Comparison of ENCODE assay signal across 22 mouse cellular contexts in genomic region chr7:65097708-65098107, GRCm38 (mm10). TPM values are rescaled to one million over a fixed set of nuclear protein-coding genes. Genes with fewer than 3 reads are reported as not detected.
DNase-seq lines count a peak whose midpoint lies in the region; ATAC-seq lines count a peak whose summit lies in the region.
"Had no signal": no experiment of that assay in that cellular context is flagged by ENCODE, and none has a peak within 500 bp of the region (broad histone marks: within the 10 kb centered on the region; RNA-seq: fewer than 3 reads in every experiment).

No protein-coding gene starts in this region.

- no peaks in the 10 kb centered on the region for H3K27me3 ChIP-seq in heart, embryonic 10.5 days (ENCODE audit: insufficient read depth, poor library complexity, severe bottlenecking)
- H3K27me3 ChIP-seq in forebrain, embryonic 13.5 days: no peaks in the 10 kb centered on the region
- H3K27me3 ChIP-seq: intestine, embryonic 15.5 days; neural tube, embryonic 12.5 days had no signal

- no peaks in the 10 kb centered on the region for H3K36me3 ChIP-seq in heart, embryonic 10.5 days
- no peaks in the 10 kb centered on the region for H3K36me3 ChIP-seq in forebrain, embryonic 13.5 days (ENCODE audit: poor library complexity, severe bottlenecking)
- H3K36me3 ChIP-seq: intestine, embryonic 15.5 days; midbrain, embryonic 10.5 days; neural tube, embryonic 12.5 days had no signal

- no peaks in the 10 kb centered on the region for H3K9me3 ChIP-seq in heart, embryonic 10.5 days
- no peaks in the 10 kb centered on the region for H3K9me3 ChIP-seq in forebrain, embryonic 13.5 days (replicated peaks)
- H3K9me3 ChIP-seq: intestine, embryonic 15.5 days; midbrain, embryonic 10.5 days; neural tube, embryonic 12.5 days had no signal

- H3K4me2 ChIP-seq in forebrain, embryonic 13.5 days: no peak overlapping the region
- H3K4me2 ChIP-seq: hindbrain, embryonic 14.5 days; intestine, embryonic 15.5 days; neural tube, embryonic 12.5 days had no signal

- WGBS in heart, embryonic 10.5 days: 54% methylated on average over 14 of the region's 14 CpGs
- whole genome bisulfite sequencing in forebrain, embryonic 13.5 days: 94% methylated on average over 14 of the region's 14 CpGs

- H3K27ac ChIP-seq in heart, embryonic 10.5 days: peak overlapping the region; percentile 68; the same call in 1 of the 2 replicates
- no peak overlapping the region for H3K27ac ChIP-seq in forebrain, embryonic 13.5 days
- H3K27ac ChIP-seq: hindbrain, embryonic 14.5 days; intestine, embryonic 15.5 days; midbrain, embryonic 10.5 days; neural tube, embryonic 12.5 days had no signal

- H3K9ac ChIP-seq in forebrain, embryonic 13.5 days: no peak overlapping the region
- H3K9ac ChIP-seq: hindbrain, embryonic 14.5 days; intestine, embryonic 15.5 days; liver, postnatal 0 days; neural tube, embryonic 12.5 days had no signal

- 0 out of 2 replicates have a peak overlapping the region, but pooled peaks have one; percentile 25 for H3K4me3 ChIP-seq in heart, embryonic 10.5 days
- H3K4me3 ChIP-seq in forebrain, embryonic 13.5 days: no peak overlapping the region
- H3K4me3 ChIP-seq: intestine, embryonic 15.5 days; midbrain, embryonic 10.5 days; neural tube, embryonic 12.5 days had no signal

- ATAC-seq in forebrain, embryonic 13.5 days: no peak
- ATAC-seq: intestine, embryonic 15.5 days; liver, postnatal 0 days had no signal

- intact Hi-C loops in left cerebral cortex, postnatal 14 days (cut with DNase I): no loop called here

- peaks cover 20% of the 10 kb centered on the region for H3K4me1 ChIP-seq in heart, embryonic 10.5 days
- no peaks in the 10 kb centered on the region for H3K4me1 ChIP-seq in forebrain, embryonic 13.5 days
- H3K4me1 ChIP-seq: intestine, embryonic 15.5 days; midbrain, embryonic 10.5 days; neural tube, embryonic 12.5 days had no signal

- DNase-seq in heart, embryonic 10.5 days (ENCODE audit: low spot score): no peak
- DNase-seq in heart, postnatal 4 days: no peak
- peak; percentile 46 for DNase-seq in layer of hippocampus, adult 9-11 months
- no peak for DNase-seq in layer of hippocampus, postnatal 25 days (ENCODE audit: extremely low spot score in 1 of 2, low spot score in 1 of 2)
- DNase-seq in left cerebral cortex, postnatal 14 days (ENCODE audit: low spot score in 2 of 2): peak; percentile 68 to 71
- peak; percentile 46 to 81 for DNase-seq in right cerebral cortex, postnatal 36 days (ENCODE audit: low spot score in 2 of 2)
- DNase-seq in adipocyte (ENCODE audit: low spot score): no peak
- DNase-seq: adrenal gland, adult 8-10 months; cerebellum, adult 11-12 months; cerebellum, postnatal 36 days; liver; liver, postnatal 0 days; lung, postnatal 14 days; spleen, adult 18-20 months; thymus, adult 2 months had no signal

RNA-seq across cellular contexts. Expression of gene Fam189a1, which starts 58.7 kb away (rescaled TPM):
- 0.45 and 0.52 TPM in 2 replicates for polyA plus RNA-seq in heart, embryonic 10.5 days (2016; fragmentation: Nextera tagmentation; extraction: Ambion mirVana)
- under 1 TPM; 0.09 to 0.14 TPM for total RNA-seq in heart, postnatal 4 days (2021)
- 10 to 100 TPM; 67.9 to 73.6 TPM for total RNA-seq in layer of hippocampus, postnatal 25 days (2021)
- total RNA-seq in left cerebral cortex, postnatal 14 days (2021): 10 to 100 TPM; 58.1 to 61.7 TPM
- 3.0 and 3.8 TPM in 2 replicates for polyA plus RNA-seq in forebrain, embryonic 13.5 days (2015; fragmentation: Nextera tagmentation; extraction: Ambion mirVana)
- total RNA-seq: CH12.LX; monocyte, adult 5-6 weeks had no signal

Comparison
In these comparisons a context has a peak if more than half of its experiments do, and no peak if none do; other contexts are left out.
1. DNase-seq: peak in layer of hippocampus, adult 9-11 months (single experiment), left cerebral cortex, postnatal 14 days (2 of 2) and right cerebral cortex, postnatal 36 days (2 of 2); none in heart, embryonic 10.5 days (single experiment), heart, postnatal 4 days (single experiment), layer of hippocampus, postnatal 25 days (0 of 2) and adipocyte (single experiment).
2. RNA of gene Fam189a1, which starts 58.7 kb away (total RNA-seq): 67.9 to 73.6 TPM in layer of hippocampus, postnatal 25 days and 58.1 to 61.7 TPM in left cerebral cortex, postnatal 14 days; 0.09 to 0.14 TPM in heart, postnatal 4 days; every median in the first group is over 10 times any median in the second.